Mouse (Mus musculus) limb, embryonic 12.5 days (tissue): ENCODE measurements around the gene Sept9. TPM values are rescaled to one million over a fixed set of nuclear protein-coding genes. Genes with fewer than 3 reads are reported as not detected.
A peak's percentile ranks its signal among the peaks of the same experiment; 100 is the strongest.

Source experiments
- ATAC-seq: fragments of 200-750 bp; cut with Nextera tagmentation; 2 replicates; pipeline ENCODE4 v1.8.0; 2017; ENCODE audit warnings: low read depth, moderate TSS enrichment; ENCODE audit not compliant: insufficient number of reproducible peaks, insufficient read depth, low FRiP score, low TSS enrichment
- H3K27ac ChIP-seq: fragments of 300-500 bp; sonication (generic); 2 replicates; pipeline ENCODE4 v1.5.1; 2016; ENCODE audit warnings: mild to moderate bottlenecking, moderate library complexity
- H3K27me3 ChIP-seq: fragments of 300-500 bp; sonication (generic); 2 replicates; pipeline ENCODE4 v1.6.1; 2016; ENCODE audit warnings: mild to moderate bottlenecking, moderate library complexity
- H3K36me3 ChIP-seq: fragments of 300-500 bp; sonication (generic); 2 replicates; pipeline ENCODE4 v1.6.1; 2016; ENCODE audit warnings: mild to moderate bottlenecking, moderate library complexity
- H3K4me1 ChIP-seq: fragments of 300-500 bp; sonication (generic); replicated peaks from 2 replicates; pipeline ENCODE4 v1.6.1; 2016
- H3K4me2 ChIP-seq: fragments of 300-500 bp; sonication (generic); 2 replicates; pipeline ENCODE4 v1.6.1; 2016; ENCODE audit warnings: mild to moderate bottlenecking, moderate library complexity
- H3K4me3 ChIP-seq: fragments of 300-500 bp; sonication (generic); replicated peaks from 2 replicates; pipeline ENCODE4 v1.5.1; 2016; ENCODE audit warnings: mild to moderate bottlenecking
- H3K9ac ChIP-seq: fragments of 300-500 bp; sonication (generic); replicated peaks from 2 replicates; pipeline ENCODE4 v1.6.1; 2016; ENCODE audit warnings: mild to moderate bottlenecking, moderate library complexity
- H3K9me3 ChIP-seq: fragments of 300-500 bp; sonication (generic); 2 replicates; pipeline ENCODE4 v1.6.1; 2016; ENCODE audit warnings: mild to moderate bottlenecking, moderate library complexity
- WGBS: fragments of 180-500 bp; shearing (Covaris S2); methylation state at CpG from one replicate; pipeline ENCODE4 v1.1.7; 2016; 5-methylcytosine and 5-hydroxymethylcytosine counted together
- polyA plus RNA-seq: library from polyadenylated mRNA; unstranded; fragments of >200 nt; fragmentation: Nextera tagmentation; extraction: Ambion mirVana; gene quantifications from 2 replicates; pipeline ENCODE4 v1.2.1, GENCODE M21; 2016

Sept9 gene
- polyA plus RNA-seq, 1 experiment from 2014 or later: 234 TPM

- no peak for ATAC-seq
- Histone ChIP-seq H3K9ac (no peak overlapping the region), H3K36me3 (no peaks in the 10 kb centered on the region), H3K27ac (no peak overlapping the region), H3K27me3 (peaks cover 33% of the 10 kb centered on the region), H3K4me1 (peaks cover 38% of the 10 kb centered on the region), H3K9me3 (peaks cover 11% of the 10 kb centered on the region), H3K4me2 (no peak overlapping the region), H3K4me3 (no peak overlapping the region)
- 37% methylated on average over 7 of the region's 7 CpGs for WGBS
Observed at GRCm38 (mm10) chr11:117403781-117404180, 204.3 kb downstream of the Sept9 start.

- H3K4me3 ChIP-seq: no peak overlapping the region
- H3K4me2 ChIP-seq: 0 out of 2 replicates have a peak overlapping the region, but pooled peaks have one; percentile 67
- no peaks in the 10 kb centered on the region for H3K36me3 ChIP-seq
- peaks cover 9% of the 10 kb centered on the region for H3K9me3 ChIP-seq
- peaks cover 49% of the 10 kb centered on the region for H3K4me1 ChIP-seq
- no peak for ATAC-seq
- 88% methylated on average over 1 of the region's 1 CpGs for WGBS
- H3K27ac ChIP-seq: no peak overlapping the region
- H3K27me3 ChIP-seq: peaks cover 35% of the 10 kb centered on the region
- no peak overlapping the region for H3K9ac ChIP-seq
Observed at GRCm38 (mm10) chr11:117406711-117407110, 207.2 kb downstream of the Sept9 start.

GRCm38 (mm10) chr11:117407196-117407595, 207.7 kb downstream of the Sept9 start:
- Histone ChIP-seq H3K36me3 (no peaks in the 10 kb centered on the region), H3K4me2 (peak overlapping the region; percentile 67), H3K27ac (peak overlapping the region; percentile 66), H3K9ac (0 out of 2 replicates have a peak overlapping the region, but pooled peaks have one; percentile 40), H3K4me1 (peaks cover 49% of the 10 kb centered on the region), H3K9me3 (peaks cover 4% of the 10 kb centered on the region), H3K4me3 (peak overlapping the region; percentile 34), H3K27me3 (peaks cover 36% of the 10 kb centered on the region)
- 14% methylated on average over 4 of the region's 4 CpGs for WGBS
- no peak for ATAC-seq

- H3K36me3 ChIP-seq: no peaks in the 10 kb centered on the region
- ATAC-seq: no peak
- H3K4me1 ChIP-seq: peaks cover 49% of the 10 kb centered on the region
- peak overlapping the region; percentile 67 for H3K4me2 ChIP-seq
- peak overlapping the region; percentile 66 for H3K27ac ChIP-seq
- WGBS: under 1% methylated on average over 28 of the region's 28 CpGs
- peak overlapping the region; percentile 40; the same call in 1 of the 2 replicates for H3K9ac ChIP-seq
- no peaks in the 10 kb centered on the region; the same call in 1 of the 2 replicates for H3K9me3 ChIP-seq
- peaks cover 43% of the 10 kb centered on the region for H3K27me3 ChIP-seq
- peak overlapping the region; percentile 34 for H3K4me3 ChIP-seq
Observed at GRCm38 (mm10) chr11:117407651-117408441, 208.4 kb downstream of the Sept9 start.

- H3K27me3 ChIP-seq: peaks cover 50% of the 10 kb centered on the region
- 7% methylated on average over 16 of the region's 16 CpGs for WGBS
- H3K4me3 ChIP-seq: peak overlapping the region; percentile 34
- no peak overlapping the region; the same call in 1 of the 2 replicates for H3K9ac ChIP-seq
- H3K27ac ChIP-seq: no peak overlapping the region
- H3K9me3 ChIP-seq: no peaks in the 10 kb centered on the region; the same call in 1 of the 2 replicates
- H3K4me1 ChIP-seq: peaks cover 56% of the 10 kb centered on the region
- peak overlapping the region; percentile 67 for H3K4me2 ChIP-seq
- no peaks in the 10 kb centered on the region for H3K36me3 ChIP-seq
- no peak for ATAC-seq
Observed at GRCm38 (mm10) chr11:117408442-117409031, 209.1 kb downstream of the Sept9 start.

- H3K27me3 ChIP-seq: peaks cover 53% of the 10 kb centered on the region
- peaks cover 63% of the 10 kb centered on the region for H3K4me1 ChIP-seq
Observed at GRCm38 (mm10) chr11:117409331-117409730, 209.9 kb downstream of the Sept9 start.

GRCm38 (mm10) chr11:117410059-117410458, 210.6 kb downstream of the Sept9 start:
- H3K4me2 ChIP-seq: no peak overlapping the region
- H3K4me1 ChIP-seq: peaks cover 63% of the 10 kb centered on the region
- H3K27ac ChIP-seq: no peak overlapping the region
- WGBS: 14% methylated on average over 6 of the region's 6 CpGs
- no peak overlapping the region for H3K4me3 ChIP-seq
- H3K9ac ChIP-seq: no peak overlapping the region
- no peaks in the 10 kb centered on the region; the same call in 1 of the 2 replicates for H3K9me3 ChIP-seq
- peaks cover 55% of the 10 kb centered on the region for H3K27me3 ChIP-seq
- no peaks in the 10 kb centered on the region for H3K36me3 ChIP-seq
- no peak for ATAC-seq

More at GRCm38 (mm10) chr11:117409331-117409730, 209.9 kb downstream of the Sept9 start:
- 42% methylated on average over 11 of the region's 11 CpGs for WGBS
- Histone ChIP-seq H3K36me3 (no peaks in the 10 kb centered on the region), H3K9me3 (no peaks in the 10 kb centered on the region; the same call in 1 of the 2 replicates), H3K9ac (no peak overlapping the region), H3K4me2 (no peak overlapping the region), H3K4me3 (no peak overlapping the region), H3K27ac (no peak overlapping the region)
- ATAC-seq: no peak

GRCm38 (mm10) chr11:117411663-117412062, 212.2 kb downstream of the Sept9 start:
- no peak for ATAC-seq
- Histone ChIP-seq H3K9me3 (no peaks in the 10 kb centered on the region; the same call in 1 of the 2 replicates), H3K27ac (no peak overlapping the region), H3K4me1 (peaks cover 67% of the 10 kb centered on the region), H3K9ac (no peak overlapping the region), H3K4me2 (no peak overlapping the region), H3K36me3 (no peaks in the 10 kb centered on the region), H3K4me3 (no peak overlapping the region), H3K27me3 (peaks cover 66% of the 10 kb centered on the region)
- WGBS: 85% methylated on average over 4 of the region's 4 CpGs

Other genes starting within 250 kb of the Sept9 start
- 52.6 and 57.5 TPM in 2 replicates for gene Sec14l1, start 84.5 kb upstream of the Sept9 start, polyA plus RNA-seq